Comparison of ENCODE assay signal across 14 mouse cellular contexts in the genomic region with DNA sequence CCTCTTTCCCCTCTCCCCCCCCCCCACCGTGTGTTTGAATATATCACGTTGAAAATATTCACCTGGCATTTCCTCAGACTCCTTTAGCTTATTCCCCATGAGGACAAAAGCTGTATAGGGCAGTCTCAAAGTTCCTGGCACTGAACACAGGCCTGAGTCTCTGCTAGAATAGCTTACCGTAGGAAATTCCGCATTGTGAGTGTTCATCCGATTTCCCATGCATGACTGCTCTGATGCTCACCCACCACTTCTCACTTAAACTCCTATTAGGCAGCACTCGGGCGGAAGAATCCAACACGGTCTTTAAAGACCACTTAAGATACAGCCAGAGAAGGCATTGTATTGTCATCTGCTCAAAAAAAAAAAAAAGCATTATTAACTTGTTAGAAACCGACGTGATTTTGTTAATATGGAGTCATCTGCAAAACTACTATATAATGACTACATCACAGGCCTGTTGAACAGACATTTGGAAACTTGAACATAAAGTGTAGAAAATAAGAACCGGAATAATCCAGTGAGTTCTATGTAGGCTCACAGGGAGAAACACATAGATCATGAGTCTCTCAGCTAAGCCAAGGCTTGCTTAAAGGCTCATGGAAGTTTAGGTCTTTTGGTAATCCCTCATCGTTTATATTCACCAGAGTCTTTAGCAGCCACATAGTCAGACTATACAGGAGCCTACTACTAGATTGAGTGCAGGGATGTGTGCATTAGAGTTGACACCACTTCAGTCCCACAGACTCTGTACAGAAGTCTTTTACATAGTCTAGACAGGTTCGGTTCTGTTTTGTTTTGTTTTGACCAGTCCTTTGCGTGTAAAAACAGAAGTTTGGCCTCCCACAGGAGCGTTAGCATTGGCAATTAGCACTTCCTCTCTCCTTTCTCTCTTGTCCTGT. TPM values are rescaled to one million over a fixed set of nuclear protein-coding genes. Genes with fewer than 3 reads are reported as not detected.
DNase-seq lines count a peak whose midpoint lies in the region; ATAC-seq and TF ChIP-seq lines count a peak whose summit lies in the region.
"Had no signal": no experiment of that assay in that cellular context is flagged by ENCODE, and none has a peak within 500 bp of the region (broad histone marks: within the 10 kb centered on the region; RNA-seq: fewer than 3 reads in every experiment).

No protein-coding gene starts in this region.

- H3K4me3 ChIP-seq in embryonic facial prominence, embryonic 10.5 days, result no peak overlapping the region
- no peak overlapping the region for H3K4me3 ChIP-seq in hindbrain, embryonic 13.5 days
- no peak overlapping the region for H3K4me3 ChIP-seq in neural tube, embryonic 11.5 days (ENCODE audit: low read depth, low read length)
- H3K4me3 ChIP-seq: erythroblast, embryonic 14.5 days; heart, embryonic 10.5 days; liver, embryonic 15.5 days; megakaryocyte, embryonic 14.5 days had no signal

- H3K4me2 ChIP-seq in hindbrain, embryonic 13.5 days, result 0 out of 2 replicates have a peak overlapping the region, but pooled peaks have one; percentile 2
- H3K4me2 ChIP-seq in neural tube, embryonic 11.5 days (ENCODE audit: low read depth), result no peak overlapping the region
- H3K4me2 ChIP-seq: liver, embryonic 15.5 days had no signal

- no peak for TF ChIP-seq CTCF in brain, embryonic 14.5 days (IDR thresholded peaks at IDR 0.05; ENCODE audit: borderline replicate concordance, extremely low read depth, insufficient read depth, insufficient read length)

- peaks cover 4% of the 10 kb centered on the region; the same call in 1 of the 2 replicates for H3K4me1 ChIP-seq in embryonic facial prominence, embryonic 10.5 days
- peaks cover 10% of the 10 kb centered on the region for H3K4me1 ChIP-seq in hindbrain, embryonic 13.5 days (replicated peaks)
- H3K4me1 ChIP-seq in neural tube, embryonic 11.5 days (ENCODE audit: control insufficient read depth, insufficient read depth, low read length), result peaks cover 3% of the 10 kb centered on the region; the same call in 1 of the 2 replicates
- H3K4me1 ChIP-seq: heart, embryonic 10.5 days; liver, embryonic 15.5 days; megakaryocyte, embryonic 14.5 days had no signal

- DNase-seq in brain, embryonic 14.5 days (ENCODE audit: low read depth), result peak; percentile 96
- DNase-seq in embryonic facial prominence, embryonic 10.5 days (ENCODE audit: low spot score), result peak; percentile 18
- peak; percentile 63 for DNase-seq in neural tube, embryonic 11.5 days (ENCODE audit: low spot score)
- DNase-seq in frontal cortex, adult 2 months (ENCODE audit: extremely low spot score in 1 of 2, low spot score in 1 of 2), result no peak
- DNase-seq in B cell, adult 2 months, result no peak
- no peak for DNase-seq in thymus, postnatal 4 days
- DNase-seq: cerebellum, adult 11 months; thymus, adult 18-20 months had no signal

- no peaks in the 10 kb centered on the region for H3K36me3 ChIP-seq in embryonic facial prominence, embryonic 10.5 days (replicated peaks)
- no peaks in the 10 kb centered on the region for H3K36me3 ChIP-seq in hindbrain, embryonic 13.5 days
- H3K36me3 ChIP-seq in neural tube, embryonic 11.5 days (ENCODE audit: control insufficient read depth, insufficient read depth, low read length), result no peaks in the 10 kb centered on the region
- H3K36me3 ChIP-seq: heart, embryonic 10.5 days; liver, embryonic 15.5 days had no signal

- ATAC-seq in hindbrain, embryonic 13.5 days (ENCODE audit: low FRiP score), result peak; percentile 77
- peak; percentile 87 for ATAC-seq in neural tube, embryonic 11.5 days (ENCODE audit: insufficient read depth, low FRiP score, low TSS enrichment)
- ATAC-seq: intestine, postnatal 0 days had no signal

- WGBS in embryonic facial prominence, embryonic 10.5 days, result 62% methylated on average over 15 of the region's 15 CpGs
- WGBS in hindbrain, embryonic 13.5 days, result 27% methylated on average over 15 of the region's 15 CpGs
- 55% methylated on average over 15 of the region's 15 CpGs for WGBS in neural tube, embryonic 11.5 days

- no peak overlapping the region for H3K9ac ChIP-seq in hindbrain, embryonic 13.5 days
- H3K9ac ChIP-seq in neural tube, embryonic 11.5 days (ENCODE audit: low read length), result no peak overlapping the region
- H3K9ac ChIP-seq: liver, embryonic 15.5 days had no signal

- no peaks in the 10 kb centered on the region for H3K27me3 ChIP-seq in embryonic facial prominence, embryonic 10.5 days (replicated peaks; ENCODE audit: low read depth, poor library complexity, severe bottlenecking)
- H3K27me3 ChIP-seq in hindbrain, embryonic 13.5 days, result peaks cover 7% of the 10 kb centered on the region; the same call in 1 of the 2 replicates
- H3K27me3 ChIP-seq in neural tube, embryonic 11.5 days (ENCODE audit: control insufficient read depth, insufficient read depth, low read length), result no peaks in the 10 kb centered on the region
- H3K27me3 ChIP-seq: liver, embryonic 15.5 days; megakaryocyte, embryonic 14.5 days had no signal

- no peak overlapping the region for H3K27ac ChIP-seq in embryonic facial prominence, embryonic 10.5 days (replicated peaks)
- H3K27ac ChIP-seq in hindbrain, embryonic 13.5 days, result no peak overlapping the region
- no peak overlapping the region for H3K27ac ChIP-seq in neural tube, embryonic 11.5 days (ENCODE audit: low read depth, low read length)
- H3K27ac ChIP-seq: heart, embryonic 10.5 days; liver, embryonic 15.5 days had no signal

- no peak for TF ChIP-seq POLR2A in brain, embryonic 14.5 days (IDR thresholded peaks at IDR 0.05; ENCODE audit: borderline replicate concordance, extremely low read depth, insufficient read depth, insufficient read length, poor library complexity, severe bottlenecking)

- no peaks in the 10 kb centered on the region for H3K9me3 ChIP-seq in embryonic facial prominence, embryonic 10.5 days
- no peaks in the 10 kb centered on the region for H3K9me3 ChIP-seq in hindbrain, embryonic 13.5 days
- H3K9me3 ChIP-seq in neural tube, embryonic 11.5 days (ENCODE audit: control insufficient read depth, low read length), result no peaks in the 10 kb centered on the region
- H3K9me3 ChIP-seq: heart, embryonic 10.5 days had no signal

RNA-seq across cellular contexts. Expression of gene Spata16, which starts 4.2 kb away (rescaled TPM):
- polyA plus RNA-seq in brain, embryonic 14.5 days (2012; rRNA removed), result not detected in 2 replicates
- polyA plus RNA-seq in embryonic facial prominence, embryonic 10.5 days (2016; fragmentation: Nextera tagmentation; extraction: Ambion mirVana), result not detected in 2 replicates
- not detected in 2 replicates for polyA plus RNA-seq in hindbrain, embryonic 13.5 days (2015; fragmentation: Nextera tagmentation; extraction: Ambion mirVana)
- polyA plus RNA-seq in neural tube, embryonic 11.5 days (2014; fragmentation: Nextera tagmentation; extraction: Ambion mirVana), result not detected in 2 replicates
- polyA plus RNA-seq in frontal cortex, adult 2 months (2012; rRNA removed), result 0.04 and 0.08 TPM in 2 replicates
- polyA plus RNA-seq: erythroblast, embryonic 14.5 days; heart, embryonic 10.5 days; intestine, postnatal 0 days; liver, embryonic 15.5 days had no signal

Comparison
In these comparisons a context has a peak if more than half of its experiments do, and no peak if none do; other contexts are left out.
1. DNase-seq: peak in brain, embryonic 14.5 days (single experiment), embryonic facial prominence, embryonic 10.5 days (single experiment) and neural tube, embryonic 11.5 days (single experiment); none in frontal cortex, adult 2 months (0 of 2), B cell, adult 2 months (0 of 2) and thymus, postnatal 4 days (single experiment).